Mouse (Mus musculus): ENCODE measurements around the gene Ssh3.
A peak's percentile ranks its signal among the peaks of the same experiment; 100 is the strongest.
"Not testable (repeated sequence)": the region's sequence is repeated elsewhere in the genome, so short reads cannot be mapped to it uniquely, and the experiment has no call there.

Gene Ssh3

GRCm38 (mm10) chr19:4295391-4295790, 26.4 kb upstream of the Ssh3 start:
- no peak for DNase-seq

- no peak for DNase-seq
Observed at GRCm38 (mm10) chr19:4294381-4295097, 25.6 kb upstream of the Ssh3 start.

- no peak for DNase-seq
Observed at GRCm38 (mm10) chr19:4291161-4291560, 22.2 kb upstream of the Ssh3 start.

- no peak for DNase-seq
Observed at GRCm38 (mm10) chr19:4290749-4291148, 21.8 kb upstream of the Ssh3 start.

GRCm38 (mm10) chr19:4283653-4284052, 14.7 kb upstream of the Ssh3 start:
- no peak for DNase-seq

DNA sequence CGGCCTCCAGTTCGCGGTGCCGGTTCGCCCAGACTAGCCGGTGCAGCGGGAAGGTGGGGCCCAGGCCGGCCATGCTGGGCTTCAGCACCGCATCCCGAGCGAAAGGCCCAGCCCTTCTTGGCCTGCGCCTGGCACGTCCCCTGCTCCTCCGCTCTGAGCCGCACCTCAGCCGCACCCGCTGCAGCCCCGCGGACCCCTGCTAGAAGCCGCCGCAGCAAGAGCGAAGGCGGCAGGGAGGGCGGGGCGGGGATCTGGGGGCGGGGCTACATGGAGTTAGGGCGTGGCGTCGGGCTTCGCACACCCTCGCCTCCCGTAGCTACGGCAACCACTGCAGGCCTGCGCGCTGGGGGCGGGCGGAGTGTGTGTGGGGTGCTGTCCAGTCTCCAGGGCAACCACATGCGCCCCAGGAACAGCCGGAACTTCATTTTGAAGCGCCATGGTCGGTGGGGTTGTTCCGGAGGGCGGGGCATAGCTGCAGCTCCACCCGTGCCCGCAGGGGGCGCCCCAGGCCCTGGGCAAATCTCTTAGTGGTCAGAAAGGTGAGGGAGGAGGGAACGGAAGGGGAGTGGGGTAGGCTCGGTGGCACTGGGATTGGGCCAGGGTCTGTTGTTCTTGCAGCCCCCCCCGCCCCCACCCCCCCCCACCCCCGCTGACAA, 14.0 kb upstream of the Ssh3 start, which contains the start of gene Ankrd13d:
Gene Ankrd13d (minus strand): TSS at position 240 of the 656 bp plus-strand sequence.
- peak; percentile 89 for DNase-seq

- no peak for DNase-seq
Observed at GRCm38 (mm10) chr19:4280425-4280824, 11.4 kb upstream of the Ssh3 start.

DNA sequence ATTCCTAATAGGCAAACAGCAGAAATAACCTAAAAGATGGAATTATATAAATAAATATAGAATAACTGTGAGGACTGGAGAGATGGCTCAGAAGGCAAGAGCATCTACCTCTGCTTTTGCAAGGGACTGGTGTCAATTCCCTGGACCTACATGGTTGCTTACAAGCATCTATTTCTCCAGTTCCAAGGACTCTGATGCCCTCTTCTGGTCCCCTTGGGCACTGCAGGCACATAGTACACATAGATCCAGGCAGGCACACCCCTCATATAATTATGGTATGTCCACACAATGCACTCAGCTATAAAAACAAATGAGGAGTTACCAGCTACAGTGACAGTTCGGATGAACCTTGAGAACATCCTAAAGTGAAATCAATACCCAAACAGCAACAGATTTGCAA, 10.5 kb upstream of the Ssh3 start:
- no peak for DNase-seq

GRCm38 (mm10) chr19:4270972-4271371, 2.0 kb upstream of the Ssh3 start:
- DNase-seq = no peak

DNA sequence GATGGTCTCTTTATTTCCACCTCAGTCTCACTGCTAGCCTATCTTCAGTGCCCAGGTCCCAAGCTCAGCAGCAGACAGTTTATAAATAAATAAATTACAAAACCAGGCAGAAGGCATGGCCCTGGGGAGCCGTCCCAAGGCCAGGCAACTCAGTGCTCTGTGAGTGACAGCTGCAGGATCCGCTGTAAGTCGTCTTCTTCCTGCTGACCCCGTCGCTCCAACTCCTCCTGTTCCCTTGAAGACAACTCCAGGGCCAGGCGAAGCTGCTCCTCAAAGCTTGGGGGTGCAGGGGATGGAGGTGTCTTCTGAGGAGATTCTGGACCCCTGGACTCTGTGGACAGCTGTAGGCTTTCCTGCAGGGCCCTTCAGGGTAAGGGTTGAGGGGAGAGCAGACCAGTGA, 1.2 kb upstream of the Ssh3 start:
- DNase-seq = no peak

DNA sequence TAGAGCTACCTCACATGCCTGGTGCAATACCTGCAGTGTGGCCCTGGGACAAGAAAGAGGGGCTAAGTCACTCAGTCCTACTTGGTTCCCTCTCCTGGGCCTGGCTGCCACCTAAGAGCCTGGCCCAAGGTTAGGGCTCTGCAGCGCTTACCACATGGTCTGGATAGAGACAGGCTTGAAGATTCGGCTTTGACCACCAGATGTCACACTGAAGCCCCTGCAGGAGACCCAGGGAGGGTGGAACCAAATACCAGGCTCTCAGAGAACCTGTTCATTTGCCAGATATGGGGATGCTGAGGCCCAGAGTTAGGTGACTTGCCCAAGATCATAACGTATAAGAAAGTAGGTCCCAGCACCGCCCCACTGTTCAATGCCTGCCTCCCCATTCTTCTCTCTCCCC, 3.0 kb downstream of the Ssh3 start:
- DNase-seq = peak; percentile 24

- DNase-seq = no peak
Observed at GRCm38 (mm10) chr19:4264171-4264780, 4.7 kb downstream of the Ssh3 start.

DNA sequence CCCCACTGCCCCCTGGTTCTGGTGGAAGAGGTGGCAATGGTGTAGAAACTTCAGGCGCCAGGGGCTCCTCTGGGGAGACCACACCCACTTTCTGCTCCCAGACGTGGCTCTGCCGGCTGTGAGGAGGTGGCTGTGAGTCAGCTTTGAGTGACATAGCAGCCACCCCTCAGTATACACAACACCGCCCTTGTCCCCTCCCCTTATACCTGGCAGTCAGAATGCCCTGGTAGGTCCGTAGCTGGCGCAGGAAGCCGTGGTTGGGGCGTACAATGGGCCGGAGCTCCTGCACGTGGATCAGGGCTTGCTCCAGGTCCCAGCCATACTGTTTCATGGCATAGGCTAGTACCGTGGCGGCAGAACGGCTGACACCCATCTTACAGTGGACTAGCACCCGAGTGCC, 5.3 kb downstream of the Ssh3 start:
- no peak for DNase-seq

- no peak for DNase-seq
Observed at GRCm38 (mm10) chr19:4262756-4263155, 6.2 kb downstream of the Ssh3 start.

DNA sequence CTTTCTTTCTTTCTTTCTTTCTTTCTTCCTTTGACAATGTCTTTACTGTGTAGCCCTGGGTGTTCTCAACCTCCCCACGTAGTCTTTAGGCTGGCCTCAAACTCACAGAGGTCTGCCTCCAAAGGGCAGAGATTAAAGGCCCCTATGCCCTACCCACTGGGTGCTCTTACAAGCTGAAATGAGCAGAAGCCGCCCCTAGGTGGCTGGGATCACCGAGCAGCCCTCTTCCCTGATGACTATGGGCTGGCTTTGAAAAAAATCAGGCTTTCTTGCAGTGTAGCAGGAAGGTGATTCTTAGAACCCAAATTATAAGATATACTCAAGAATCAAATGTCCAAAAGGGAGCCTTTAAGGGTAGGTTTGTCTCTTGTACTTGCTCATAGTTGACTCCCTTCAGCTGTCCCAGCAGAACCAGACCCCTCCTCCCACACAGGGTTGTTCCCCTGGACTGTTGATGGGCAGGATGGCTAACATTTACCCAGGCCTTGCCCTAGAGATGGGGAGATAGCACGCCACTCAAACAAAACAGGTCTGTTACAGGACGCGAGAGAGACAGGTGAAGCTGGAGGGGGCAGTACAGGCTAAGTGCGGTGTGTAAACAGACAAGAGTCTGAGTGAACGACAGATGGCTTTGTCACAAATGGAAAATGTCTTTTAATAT, 7.8 kb downstream of the Ssh3 start:
- peak; percentile 24 for DNase-seq

GRCm38 (mm10) chr19:4257897-4258252, 11.1 kb downstream of the Ssh3 start:
- DNase-seq = no peak

- DNase-seq = peak; percentile 95
Observed at GRCm38 (mm10) chr19:4257216-4257896, 11.6 kb downstream of the Ssh3 start.

- peak; percentile 43 for DNase-seq
Observed at GRCm38 (mm10) chr19:4255583-4256162, 13.3 kb downstream of the Ssh3 start.

DNA sequence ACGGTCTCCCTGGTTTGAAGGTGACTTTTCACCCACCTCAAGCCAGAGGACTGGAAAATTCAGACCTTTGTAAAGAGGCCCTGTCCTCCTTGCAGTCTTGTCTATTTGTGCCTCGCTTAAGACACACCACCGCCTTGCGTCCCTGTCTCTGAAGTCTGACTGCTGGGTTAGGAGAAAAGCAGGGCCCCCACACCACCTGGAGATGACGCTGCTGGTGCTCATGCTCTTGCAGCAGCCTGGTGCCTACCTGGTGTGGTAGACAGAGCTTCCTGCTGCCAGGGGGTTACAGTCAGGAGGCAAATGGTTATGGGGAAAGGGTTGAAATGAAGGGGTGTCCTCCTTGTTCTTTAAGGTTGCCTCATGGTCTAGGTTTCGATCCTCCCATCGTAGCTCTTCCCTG, 14.8 kb downstream of the Ssh3 start:
- DNase-seq = no peak

- DNase-seq = not testable (repeated sequence)
Observed at GRCm38 (mm10) chr19:4248683-4249082, 20.3 kb downstream of the Ssh3 start.

GRCm38 (mm10) chr19:4247010-4247409, 22.0 kb downstream of the Ssh3 start:
- no peak for DNase-seq

- DNase-seq = no peak
Observed at GRCm38 (mm10) chr19:4244775-4245174, 24.2 kb downstream of the Ssh3 start.

- no peak for DNase-seq
Observed at GRCm38 (mm10) chr19:4242416-4242815, 26.6 kb downstream of the Ssh3 start.
